Mouse (Mus musculus) spleen, adult 2 months (tissue): Measurements from ENCODE around the gene Rassf2.

Experiments
- CTCF ChIP-seq: fragments of 200-500 bp; IDR thresholded peaks from 2 replicates; pipeline ENCODE4 v1.5.1; 2011; ENCODE audit warnings: mild to moderate bottlenecking, inconsistent platforms; ENCODE audit not compliant: insufficient read depth, insufficient read length, insufficient replicate concordance; ENCODE audit errors: extremely low read depth
- POLR2A ChIP-seq: fragments of 200-500 bp; IDR thresholded peaks from 2 replicates; pipeline ENCODE4 v1.6.1; 2011; ENCODE audit warnings: low read depth, low read length, inconsistent platforms

DNA sequence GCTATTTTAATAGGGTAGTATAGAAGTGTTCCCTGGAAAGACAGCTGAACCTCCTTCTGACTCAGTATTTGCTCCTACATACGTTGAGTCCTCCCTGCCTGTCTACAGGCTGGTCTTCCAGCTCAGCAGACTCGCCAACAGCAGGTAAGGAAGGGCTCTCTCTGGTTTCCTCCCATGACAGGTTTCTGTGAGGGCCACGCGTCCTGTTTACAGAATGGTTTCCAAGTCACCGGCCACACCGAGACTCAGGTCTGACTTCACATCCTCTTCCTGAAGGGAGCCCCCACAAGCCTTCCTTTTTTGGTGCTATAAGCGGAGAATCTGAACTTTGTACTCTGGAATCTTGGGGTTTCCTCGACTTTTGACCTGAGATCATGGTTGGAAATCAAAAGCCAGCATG is 7.4 kb downstream of the Rassf2 start:
- TF ChIP-seq POLR2A (peak; percentile 27; the same call in 1 of the 2 replicates), CTCF (no peak)
